Mouse (Mus musculus) left cerebral cortex, adult 2 months (tissue): ENCODE data around the gene Ddah1. TPM values are rescaled to one million over a fixed set of nuclear protein-coding genes. Genes with fewer than 3 reads are reported as not detected.

Source experiments
- DNase-seq, 2 experiments: peaks; one replicate each; pipeline ENCODE4 v3.0.0; 2021 to 2022; ENCODE audit warnings: low spot score in 2 of 2, mixed read lengths in 1 of 2; ENCODE audit errors: extremely low spot score in 1 of 2
- H3K27ac ChIP-seq: fragments of 200-600 bp; 2 replicates; pipeline ENCODE4 v1.8.1; 2022
- H3K4me3 ChIP-seq: fragments of 200-600 bp; 2 replicates; pipeline ENCODE4 v1.8.1; 2022
- CTCF ChIP-seq: fragments of 200-600 bp; IDR thresholded peaks from 2 replicates; pipeline ENCODE4 v1.8.1; 2022; ENCODE audit warnings: antibody characterized with exemption, mild to moderate bottlenecking, moderate library complexity
- intact Hi-C: fragments of 180-260 bp; cut with DNase I; formaldehyde crosslinking; loops from one replicate; pipeline ENCODE4 v1.15.1; 2025
- total RNA-seq, 2 experiments: library from RNA; stranded (reverse); gene quantifications; 2 replicates each; pipeline ENCODE4 v1.2.3; 2021

The Ddah1 gene
- total RNA-seq, 2 experiments from 2014 or later: 57.1 to 59.7 TPM

- intact Hi-C loops: no loop called here
These were observed 124.8 kb downstream of the Ddah1 start for GRCm38 (mm10) chr3:145883233-145883632.

DNA sequence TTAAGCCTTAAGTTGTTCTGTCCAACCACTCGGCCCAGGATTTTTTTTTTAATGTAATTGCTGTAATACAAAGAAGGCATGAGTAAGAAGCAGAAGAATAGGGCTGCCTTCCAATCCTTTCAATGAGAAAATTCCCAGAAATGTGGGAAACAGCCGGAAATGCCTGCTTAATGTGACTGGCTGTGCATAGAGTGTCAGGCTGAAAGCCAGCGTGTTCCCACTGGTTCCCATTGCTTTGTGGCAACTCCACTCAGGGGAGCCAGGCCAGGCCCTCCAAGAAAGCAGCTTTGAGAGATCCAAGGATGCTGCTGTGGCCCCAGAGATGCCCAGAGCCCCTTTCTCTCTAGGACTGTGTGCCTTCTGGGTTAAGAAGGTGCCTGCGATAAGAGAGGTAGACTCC, 126.9 kb downstream of the Ddah1 start:
- Histone ChIP-seq H3K27ac (no peak overlapping the region), H3K4me3 (no peak overlapping the region)
- intact Hi-C loops: no loop called here
- no peak for TF ChIP-seq CTCF
- DNase-seq: peak in 1 of 2 experiments; percentile 38

More at GRCm38 (mm10) chr3:145883233-145883632, 124.8 kb downstream of the Ddah1 start:
- Histone ChIP-seq H3K27ac (no peak overlapping the region), H3K4me3 (no peak overlapping the region)
- TF ChIP-seq CTCF: no peak
- no peak for DNase-seq

DNA sequence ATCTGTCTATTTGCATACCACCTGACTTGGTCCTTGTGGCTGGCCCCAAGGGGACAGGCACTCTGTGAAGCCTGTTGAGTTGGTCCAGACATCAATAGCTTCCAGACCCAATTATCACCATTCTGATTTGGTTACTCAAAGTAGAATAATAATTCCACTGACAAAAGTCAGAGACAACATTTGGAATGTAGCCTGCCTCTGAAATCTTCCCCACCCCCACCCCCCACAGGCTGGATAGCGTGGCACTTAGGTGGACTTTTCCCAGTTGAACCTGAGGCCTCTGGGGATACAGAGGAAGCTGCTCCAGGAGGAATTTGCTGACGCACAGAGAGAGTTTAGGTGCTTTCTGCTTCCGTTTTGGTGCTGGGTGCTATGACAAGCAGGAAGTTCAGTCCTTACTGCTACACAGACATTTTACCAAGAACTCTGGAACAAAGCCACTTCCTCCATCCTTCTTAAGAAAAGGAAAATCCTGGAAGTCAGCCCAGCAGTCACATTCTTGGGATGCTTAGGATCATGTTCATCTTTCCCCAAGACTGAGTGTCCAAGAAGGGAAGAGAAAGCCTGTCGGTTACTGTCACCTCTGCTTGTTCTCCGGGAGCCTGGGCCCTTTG, 127.5 kb downstream of the Ddah1 start:
- Histone ChIP-seq H3K27ac (no peak overlapping the region), H3K4me3 (no peak overlapping the region)
- DNase-seq: no peak
- TF ChIP-seq CTCF: no peak
- intact Hi-C loops: no loop called here

- intact Hi-C loops: no loop called here
- Histone ChIP-seq H3K4me3 (no peak overlapping the region), H3K27ac (no peak overlapping the region)
- no peak for TF ChIP-seq CTCF
- DNase-seq: no peak
These were observed 129.0 kb downstream of the Ddah1 start for GRCm38 (mm10) chr3:145887430-145887971.

DNA sequence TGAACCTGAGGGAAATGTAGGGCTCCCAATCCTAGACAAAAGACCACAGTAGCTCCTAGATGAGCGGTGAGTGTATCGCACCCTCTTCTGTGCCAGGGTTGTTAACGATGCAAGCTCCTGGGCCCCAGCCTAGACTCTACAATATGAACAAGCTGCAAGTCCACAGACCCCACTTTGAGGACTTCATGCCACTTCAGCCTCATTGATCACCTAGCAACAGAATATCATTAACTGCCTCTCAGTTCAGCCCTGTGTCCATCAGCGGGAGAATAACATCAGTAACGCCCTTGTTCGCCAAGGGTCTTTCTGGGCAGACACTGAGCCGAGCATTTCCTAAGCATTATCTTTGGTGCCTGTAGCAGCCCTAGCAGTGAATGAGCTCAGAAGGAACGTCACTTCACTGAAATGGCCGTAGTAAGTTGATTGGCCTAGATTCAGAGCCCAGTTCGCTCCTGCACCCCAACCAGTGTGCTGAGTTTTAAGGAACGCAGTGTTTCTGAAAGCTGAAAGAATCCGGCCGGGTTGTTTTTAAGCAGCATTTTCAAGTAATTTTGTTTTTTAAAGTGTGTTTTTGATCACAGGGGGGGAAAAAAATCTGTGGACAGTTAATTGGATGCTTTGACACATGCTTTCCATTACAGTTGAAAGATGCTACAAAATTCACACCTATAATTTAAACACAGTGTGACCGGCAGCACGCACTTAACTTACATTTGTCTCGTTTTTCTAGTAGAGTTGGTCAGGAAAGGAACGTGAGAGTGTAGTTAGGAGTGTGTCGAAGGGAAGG, 132.1 kb downstream of the Ddah1 start:
- DNase-seq: peak in 1 of 2 experiments; percentile 30
- H3K27ac ChIP-seq: peak overlapping the region; percentile 13; the same call in 1 of the 2 replicates
- TF ChIP-seq CTCF: no peak
- no peak overlapping the region for H3K4me3 ChIP-seq
- intact Hi-C loops: no loop called here

DNA sequence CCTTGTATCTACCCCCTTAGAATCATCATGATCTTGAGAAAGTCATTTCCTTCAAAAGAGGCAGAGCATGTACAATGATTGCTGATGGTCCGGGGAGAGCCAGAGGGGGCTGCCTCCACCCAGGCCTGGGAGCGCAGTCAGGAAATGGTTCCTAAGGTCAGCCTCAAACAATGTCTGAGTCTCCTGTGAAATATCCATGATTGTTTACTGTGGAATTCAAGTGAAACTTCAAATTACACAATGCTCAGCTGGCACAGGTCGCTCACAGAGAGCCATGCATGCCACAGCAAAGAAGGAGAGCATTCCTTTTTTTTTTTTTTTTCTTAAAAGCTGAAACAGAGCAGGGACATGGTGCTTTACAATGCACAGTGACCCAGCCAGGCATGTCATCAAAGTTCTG, 134.0 kb downstream of the Ddah1 start:
- no peak for DNase-seq
- intact Hi-C loops: no loop called here
- Histone ChIP-seq H3K27ac (no peak overlapping the region), H3K4me3 (no peak overlapping the region)
- no peak for TF ChIP-seq CTCF

- Histone ChIP-seq H3K27ac (no peak overlapping the region), H3K4me3 (no peak overlapping the region)
- intact Hi-C loops: no loop called here
- no peak for DNase-seq
- no peak for TF ChIP-seq CTCF
These were observed 135.7 kb downstream of the Ddah1 start for GRCm38 (mm10) chr3:145894131-145894530.

- no peak for DNase-seq
- no peak overlapping the region for H3K4me3 ChIP-seq
- intact Hi-C loops: no loop called here
- TF ChIP-seq CTCF: no peak
- H3K27ac ChIP-seq: no peak overlapping the region
These were observed 139.3 kb downstream of the Ddah1 start for GRCm38 (mm10) chr3:145897749-145898148.

- Histone ChIP-seq H3K27ac (no peak overlapping the region), H3K4me3 (no peak overlapping the region)
- no peak for TF ChIP-seq CTCF
- no peak for DNase-seq
- intact Hi-C loops: loop anchor here (10.0 kb wide), 1 partner anchor 765 kb away; no protein-coding TSS in a partner anchor
These were observed 141.4 kb downstream of the Ddah1 start for GRCm38 (mm10) chr3:145899832-145900231.

GRCm38 (mm10) chr3:145903530-145903929, 145.1 kb downstream of the Ddah1 start:
- Histone ChIP-seq H3K4me3 (no peak overlapping the region), H3K27ac (no peak overlapping the region)
- no peak for TF ChIP-seq CTCF
- DNase-seq: no peak
- intact Hi-C loops: loop anchor here (10.0 kb wide), 1 partner anchor 769 kb away; no protein-coding TSS in a partner anchor

- no peak overlapping the region for H3K4me3 ChIP-seq
- DNase-seq: peak; percentile 47 to 72
- TF ChIP-seq CTCF: peak; percentile 76
These were observed 146.6 kb downstream of the Ddah1 start for GRCm38 (mm10) chr3:145904850-145905776.

More at GRCm38 (mm10) chr3:145904850-145905776, 146.6 kb downstream of the Ddah1 start:
- intact Hi-C loops: loop anchor here (1.0 to 10.0 kb wide), 5 partner anchors 258 to 770 kb away; partner anchors contain the start of gene Ccn1
- no peak overlapping the region for H3K27ac ChIP-seq
